Mouse (Mus musculus): ENCODE measurements at regions not wholly inside any gene's neighbourhood (a gene's known extent, or its start where the extent isn't known, plus 50 kb on each side); places are given as distances from the start of the nearest gene placed in this dataset.
"Not testable (repeated sequence)": the region's sequence is repeated elsewhere in the genome, so short reads cannot be mapped to it uniquely, and the experiment has no call there.

DNA sequence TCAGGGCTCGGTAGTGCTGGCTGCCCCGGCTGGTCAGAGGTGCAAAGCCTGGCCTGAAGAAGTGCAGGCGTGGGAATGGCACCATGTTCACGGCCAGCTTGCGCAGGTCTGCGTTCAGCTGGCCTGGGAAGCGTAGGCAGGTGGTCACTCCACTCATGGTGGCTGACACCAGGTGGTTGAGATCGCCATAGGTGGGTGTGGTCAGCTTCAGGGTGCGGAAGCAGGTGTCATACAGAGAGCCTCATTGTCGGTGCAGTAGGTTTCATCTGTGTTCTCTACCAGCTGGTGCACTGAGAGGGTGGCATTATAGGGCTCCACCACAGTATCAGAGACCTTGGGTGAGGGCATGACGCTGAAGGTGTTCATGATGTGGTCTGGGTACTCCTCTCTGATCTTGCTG is 380.1 kb upstream of the Fam49a start:
- not testable (repeated sequence) for ATAC-seq (ENCODE audit: low TSS enrichment)

DNA sequence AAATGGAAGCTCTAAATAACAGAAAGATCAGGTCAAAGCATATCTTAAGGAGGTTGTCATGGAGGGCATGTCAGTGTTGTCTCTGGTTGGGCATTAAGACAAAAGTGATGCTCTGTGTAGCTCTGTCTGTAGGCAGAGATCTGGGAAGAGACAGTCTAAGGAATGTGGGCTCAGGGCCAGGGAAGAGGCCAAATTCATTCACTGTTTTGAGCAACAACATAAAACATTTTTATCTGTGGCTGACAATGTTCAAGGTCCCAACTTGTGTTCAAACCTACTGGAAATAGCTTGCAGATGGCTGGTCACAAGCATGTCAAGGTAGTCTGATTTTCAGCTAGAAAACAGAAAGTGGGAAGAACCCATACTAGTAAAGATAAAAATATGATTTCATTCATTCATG is 374.6 kb upstream of the Fam49a start:
- ATAC-seq (ENCODE audit: low TSS enrichment), result no peak

DNA sequence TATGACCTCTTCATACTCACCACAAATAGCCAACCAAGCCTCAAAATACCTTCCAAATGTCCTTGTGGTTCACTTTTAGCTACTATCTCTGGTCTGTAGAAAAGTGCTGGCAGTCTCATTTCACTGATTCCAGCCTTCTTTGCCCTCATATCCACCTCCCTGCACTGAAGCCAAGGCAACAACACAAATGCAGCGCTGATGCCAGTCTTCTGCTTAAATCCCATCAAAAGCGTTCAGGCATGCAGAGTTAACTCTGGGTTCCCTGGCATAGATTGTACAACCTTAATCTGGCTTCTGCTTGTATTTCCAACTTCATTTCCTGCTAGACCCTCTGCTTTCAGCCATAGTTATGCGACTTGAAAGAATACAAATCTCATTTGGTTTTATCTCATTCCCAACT is 362.9 kb upstream of the Fam49a start:
- no peak for ATAC-seq (ENCODE audit: low TSS enrichment)

DNA sequence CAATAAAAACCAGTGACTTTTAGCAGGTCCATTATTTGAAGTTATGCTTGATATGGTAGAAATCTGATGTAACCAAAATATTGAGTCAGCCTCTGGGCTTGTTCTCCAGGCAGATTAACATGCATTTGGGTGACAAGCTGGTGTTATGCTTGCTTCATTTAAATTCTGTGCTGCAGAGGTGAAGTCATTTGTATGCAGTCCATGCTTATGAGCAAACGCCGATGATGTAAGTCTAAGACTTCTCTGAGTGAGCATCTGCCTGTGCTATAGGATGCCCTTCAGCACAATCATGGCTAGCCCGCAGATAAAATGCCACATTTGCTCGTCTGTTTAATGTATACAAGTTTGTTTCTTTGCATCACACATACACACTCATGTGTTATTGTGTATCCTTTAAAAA is 355.4 kb upstream of the Fam49a start:
- ATAC-seq (ENCODE audit: low TSS enrichment), result peak; percentile 90

Measured in frontal cortex, adult (tissue).